Mouse (Mus musculus): ENCODE measurements around the gene Agbl5.

Agbl5 gene

DNA sequence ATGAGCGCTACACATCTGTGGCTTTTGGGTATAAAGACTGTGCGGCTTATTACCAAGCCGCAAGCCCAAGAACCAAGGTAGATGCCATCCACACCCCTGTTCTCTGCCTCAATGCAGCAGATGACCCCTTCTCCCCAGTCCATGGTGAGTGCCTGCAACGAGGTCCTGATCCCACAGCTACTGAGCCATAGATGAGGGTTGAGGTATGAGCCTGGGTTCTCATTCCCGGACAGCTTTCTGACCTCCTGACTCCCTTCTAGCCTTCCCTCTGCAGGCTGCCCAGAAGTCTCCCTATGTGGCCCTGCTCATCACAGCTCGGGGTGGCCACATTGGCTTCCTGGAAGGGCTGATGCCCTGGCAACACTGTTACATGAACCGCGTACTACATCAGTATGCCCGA is 66.1 kb downstream of the Agbl5 start:
- no peak for DNase-seq

- no peak for DNase-seq
Observed at GRCm38 (mm10) chr5:30955751-30956150, 67.3 kb downstream of the Agbl5 start.

Data from kidney, postnatal 14 days (tissue).